Comparison of ENCODE assay signal across 26 mouse cellular contexts in the genomic region with DNA sequence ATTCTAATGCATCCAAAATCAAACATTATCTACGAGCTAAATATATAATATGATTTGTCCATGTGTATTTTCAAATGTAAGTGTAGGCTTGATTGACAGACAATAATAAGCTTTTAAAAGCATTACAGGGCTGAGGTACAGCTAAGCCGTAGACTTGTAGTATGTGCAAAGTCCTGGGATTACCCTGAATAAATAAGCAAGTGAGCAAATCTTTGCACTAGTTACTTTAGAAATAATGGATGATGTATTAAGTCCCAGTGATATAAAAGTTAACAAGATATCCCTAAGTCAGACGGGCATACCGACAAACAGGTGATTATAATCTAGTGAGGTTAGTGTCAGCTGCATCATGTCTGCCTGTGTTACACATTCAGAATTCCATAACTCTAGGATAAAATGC.
"Had no signal": no experiment of that assay in that cellular context is flagged by ENCODE, and none has a peak within 500 bp of the region (broad histone marks: within the 10 kb centered on the region; RNA-seq: fewer than 3 reads in every experiment).

No protein-coding gene starts in this region.

- H3K4me3 ChIP-seq: gastrocnemius, adult 2 months; heart, embryonic 10.5 days; heart, embryonic 12.5 days; hindbrain, embryonic 10.5 days; hindbrain, embryonic 12.5 days; kidney, embryonic 15.5 days; limb, embryonic 13.5 days; limb, embryonic 15.5 days had no signal

- H3K36me3 ChIP-seq: heart, embryonic 10.5 days; heart, embryonic 12.5 days; hindbrain, embryonic 10.5 days; hindbrain, embryonic 12.5 days; kidney, embryonic 15.5 days; limb, embryonic 13.5 days; limb, embryonic 15.5 days had no signal

- H3K4me2 ChIP-seq: heart, embryonic 12.5 days; hindbrain, embryonic 12.5 days; hindbrain, embryonic 14.5 days; kidney, embryonic 15.5 days; limb, embryonic 13.5 days; limb, embryonic 15.5 days had no signal

- H3K27me3 ChIP-seq: heart, embryonic 12.5 days; hindbrain, embryonic 12.5 days; kidney, embryonic 15.5 days had no signal

- H3K4me1 ChIP-seq: heart, embryonic 10.5 days; heart, embryonic 12.5 days; hindbrain, embryonic 10.5 days; hindbrain, embryonic 12.5 days; limb, embryonic 15.5 days had no signal

- H3K9me3 ChIP-seq: heart, embryonic 10.5 days; heart, embryonic 12.5 days; hindbrain, embryonic 10.5 days; hindbrain, embryonic 12.5 days; kidney, embryonic 15.5 days; limb, embryonic 13.5 days; limb, embryonic 15.5 days had no signal

- ATAC-seq: hindbrain, embryonic 16.5 days; inflammation-experienced regulatory T-cells, adult 6 months had no signal

- H3K27ac ChIP-seq: gastrocnemius, adult 2 months; heart, embryonic 10.5 days; hindbrain, embryonic 10.5 days; hindbrain, embryonic 12.5 days; hindbrain, embryonic 14.5 days; kidney, embryonic 15.5 days; kidney, postnatal 0 days; limb, embryonic 13.5 days; limb, embryonic 15.5 days; liver, embryonic 14.5 days had no signal

- H3K9ac ChIP-seq: heart, embryonic 12.5 days; hindbrain, embryonic 12.5 days; hindbrain, embryonic 14.5 days; kidney, embryonic 15.5 days; limb, embryonic 13.5 days; limb, embryonic 15.5 days; liver, embryonic 14.5 days had no signal

- DNase-seq: gastrocnemius, adult 2 months; gastrocnemius, postnatal 10 days; gastrocnemius, postnatal 25 days; heart, adult 18-20 months; heart, postnatal 10 days; heart, postnatal 4 days; kidney, adult 11 months; kidney, adult 2 months; kidney, adult 9 months; kidney, postnatal 14 days; kidney, postnatal 36 days; layer of hippocampus, adult 9-11 months; layer of hippocampus, postnatal 36 days; left cerebral cortex, postnatal 4 days had no signal
